Mouse (Mus musculus): ENCODE measurements around the gene Scp2. TPM values are rescaled to one million over a fixed set of nuclear protein-coding genes. Genes with fewer than 3 reads are reported as not detected.

Gene Scp2
- total and polyA plus RNA-seq, 2 experiments, result 1,138 to 3,000 TPM

DNA sequence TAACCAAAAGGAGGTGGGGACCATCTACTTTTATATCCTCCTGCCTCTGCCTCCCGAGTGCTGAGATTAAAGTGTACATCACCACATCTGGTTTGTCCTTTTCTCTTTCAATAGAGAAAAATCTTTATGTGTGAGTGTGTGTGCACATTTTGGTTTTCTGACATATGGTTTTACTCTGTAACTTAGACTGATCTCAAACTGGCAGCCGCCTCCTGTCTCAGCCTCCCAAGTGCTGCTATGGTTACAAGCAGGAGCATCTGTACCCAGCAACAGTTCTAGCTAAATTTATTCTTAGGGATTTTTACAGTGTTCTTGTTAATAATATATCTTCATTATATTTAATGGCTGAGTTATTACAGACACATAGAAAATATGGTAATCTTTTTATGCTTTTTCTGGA is 87.6 kb downstream of the Scp2 start:
- TF ChIP-seq POLR2A (IDR thresholded peaks at IDR 0.05; ENCODE audit: extremely low read depth, insufficient read depth, low read length), result no peak
- TF ChIP-seq CTCF (IDR thresholded peaks at IDR 0.05; ENCODE audit: low read depth, low read length), result no peak
- H3K79me2 ChIP-seq (ENCODE audit: control insufficient read depth, insufficient read depth, low read length), result no peaks in the 10 kb centered on the region
- H3K27ac ChIP-seq (replicated peaks; ENCODE audit: insufficient read depth, low read depth, low read length), result peak overlapping the region; percentile 25; the same call in 1 of the 2 replicates
- 63% methylated on average over 2 of the region's 2 CpGs for WGBS
- no peak for DNase-seq (ENCODE audit: extremely low read depth, low read depth, low spot score)
- H3K4me3 ChIP-seq (ENCODE audit: insufficient read depth, low read depth, low read length), result no peak overlapping the region
- H3K36me3 ChIP-seq (ENCODE audit: control insufficient read depth, insufficient read depth, low read length), result peaks cover 86% of the 10 kb centered on the region
- H3K4me1 ChIP-seq (ENCODE audit: control insufficient read depth, insufficient read depth, low read length), result peaks cover 21% of the 10 kb centered on the region
- no peak overlapping the region for H3K9ac ChIP-seq (ENCODE audit: low read depth, low read length)
- H3K27me3 ChIP-seq (ENCODE audit: control insufficient read depth, insufficient read depth, low read length), result no peaks in the 10 kb centered on the region

DNA sequence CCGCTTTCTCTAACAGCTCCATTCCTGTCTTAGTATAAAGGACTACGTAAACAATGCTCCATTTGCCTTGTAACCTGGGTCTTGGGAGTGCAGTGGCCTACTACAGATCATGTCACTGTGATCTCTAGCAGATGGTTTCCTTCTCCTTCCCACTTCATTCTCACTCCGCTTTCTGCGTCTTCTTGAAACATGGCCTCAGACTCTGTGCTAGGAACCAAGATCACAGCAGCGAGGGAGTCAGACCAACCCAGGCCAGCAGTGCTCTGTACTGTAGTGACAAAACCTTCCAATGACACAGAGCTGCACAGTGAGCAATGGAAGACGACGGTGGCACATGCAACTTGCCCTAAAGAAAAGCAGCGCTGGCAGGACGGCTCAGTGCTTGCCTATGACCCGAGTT is 88.9 kb downstream of the Scp2 start:
- peak overlapping the region; percentile 8 for H3K27ac ChIP-seq (replicated peaks; ENCODE audit: insufficient read depth, low read depth, low read length)
- no peaks in the 10 kb centered on the region for H3K27me3 ChIP-seq (ENCODE audit: control insufficient read depth, insufficient read depth, low read length)
- H3K4me3 ChIP-seq (ENCODE audit: insufficient read depth, low read depth, low read length), result no peak overlapping the region
- peak overlapping the region; percentile 2; the same call in 1 of the 2 replicates for H3K9ac ChIP-seq (ENCODE audit: low read depth, low read length)
- peaks cover 19% of the 10 kb centered on the region for H3K4me1 ChIP-seq (ENCODE audit: control insufficient read depth, insufficient read depth, low read length)
- H3K36me3 ChIP-seq (ENCODE audit: control insufficient read depth, insufficient read depth, low read length), result peaks cover 88% of the 10 kb centered on the region
- H3K79me2 ChIP-seq (ENCODE audit: control insufficient read depth, insufficient read depth, low read length), result no peaks in the 10 kb centered on the region
- 83% methylated on average over 10 of the region's 10 CpGs for WGBS
- TF ChIP-seq POLR2A (IDR thresholded peaks at IDR 0.05; ENCODE audit: extremely low read depth, insufficient read depth, low read length), result no peak
- no peak for TF ChIP-seq CTCF (IDR thresholded peaks at IDR 0.05; ENCODE audit: low read depth, low read length)
- no peak for DNase-seq (ENCODE audit: extremely low read depth, low read depth, low spot score)

DNA sequence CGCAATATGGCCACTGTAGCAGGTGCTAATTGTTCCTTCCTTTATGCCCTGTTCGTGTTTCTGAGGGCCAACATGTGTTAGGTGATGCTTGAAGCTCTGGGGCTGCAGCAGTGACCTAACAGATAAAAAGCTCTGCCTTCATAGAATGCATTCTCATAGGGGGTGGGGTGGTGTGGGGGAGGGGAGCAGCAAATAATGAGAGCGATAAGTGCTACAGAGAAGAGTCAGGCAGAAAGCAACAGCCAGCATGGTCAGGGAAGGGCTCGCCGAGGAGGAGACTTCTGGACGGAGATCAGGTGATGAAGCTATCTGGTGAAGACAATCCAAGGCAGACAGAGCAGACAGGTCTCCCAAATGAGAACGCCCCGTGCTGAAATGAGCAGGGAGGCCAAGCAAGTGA is 92.1 kb downstream of the Scp2 start:
- H3K79me2 ChIP-seq (ENCODE audit: control insufficient read depth, insufficient read depth, low read length), result no peaks in the 10 kb centered on the region
- no peak overlapping the region for H3K9ac ChIP-seq (ENCODE audit: low read depth, low read length)
- peaks cover 13% of the 10 kb centered on the region for H3K4me1 ChIP-seq (ENCODE audit: control insufficient read depth, insufficient read depth, low read length)
- WGBS, result 46% methylated on average over 8 of the region's 8 CpGs
- H3K27ac ChIP-seq (replicated peaks; ENCODE audit: insufficient read depth, low read depth, low read length), result peak overlapping the region; percentile 35
- TF ChIP-seq CTCF (IDR thresholded peaks at IDR 0.05; ENCODE audit: low read depth, low read length) (no peak), POLR2A (IDR thresholded peaks at IDR 0.05; ENCODE audit: extremely low read depth, insufficient read depth, low read length) (no peak)
- peaks cover 91% of the 10 kb centered on the region for H3K36me3 ChIP-seq (ENCODE audit: control insufficient read depth, insufficient read depth, low read length)
- no peaks in the 10 kb centered on the region for H3K27me3 ChIP-seq (ENCODE audit: control insufficient read depth, insufficient read depth, low read length)
- peak; percentile 27 for DNase-seq (ENCODE audit: extremely low read depth, low read depth, low spot score)
- no peak overlapping the region for H3K4me3 ChIP-seq (ENCODE audit: insufficient read depth, low read depth, low read length)

DNA sequence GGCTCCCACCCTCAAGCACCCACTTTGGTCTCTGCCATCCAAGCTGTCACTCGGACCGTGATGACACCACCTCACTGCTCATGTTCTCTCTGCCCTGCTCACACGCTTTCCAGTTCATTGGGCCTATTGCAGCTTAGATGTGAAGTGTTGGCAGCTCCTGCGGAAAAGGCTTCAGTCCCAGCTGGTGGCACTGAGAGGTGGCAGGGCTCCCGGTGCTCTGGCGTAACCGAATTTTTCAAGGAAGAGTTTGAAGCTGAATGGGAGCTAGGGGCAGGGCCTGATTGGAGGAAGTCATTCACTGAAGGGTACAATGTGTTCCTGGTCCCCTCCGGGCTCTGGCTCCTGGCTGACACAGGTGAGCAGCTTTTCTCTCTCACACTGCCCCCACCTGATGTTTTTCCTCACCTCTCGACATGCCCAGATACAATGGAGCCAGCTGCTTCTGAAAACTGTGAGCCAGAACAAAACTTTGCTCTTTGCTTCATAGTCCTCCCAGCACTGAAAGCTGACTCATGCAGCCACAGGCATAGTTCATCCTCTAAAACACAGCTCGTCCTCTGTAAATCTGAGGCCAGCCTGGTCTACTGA is 93.0 kb downstream of the Scp2 start:
- no peaks in the 10 kb centered on the region for H3K27me3 ChIP-seq (ENCODE audit: control insufficient read depth, insufficient read depth, low read length)
- H3K36me3 ChIP-seq (ENCODE audit: control insufficient read depth, insufficient read depth, low read length), result peaks cover 94% of the 10 kb centered on the region
- H3K27ac ChIP-seq (replicated peaks; ENCODE audit: insufficient read depth, low read depth, low read length), result peak overlapping the region; percentile 32
- H3K4me3 ChIP-seq (ENCODE audit: insufficient read depth, low read depth, low read length), result no peak overlapping the region
- peaks cover 13% of the 10 kb centered on the region for H3K4me1 ChIP-seq (ENCODE audit: control insufficient read depth, insufficient read depth, low read length)
- 27% methylated on average over 10 of the region's 10 CpGs for WGBS
- TF ChIP-seq POLR2A (IDR thresholded peaks at IDR 0.05; ENCODE audit: extremely low read depth, insufficient read depth, low read length), result no peak
- 0 out of 2 replicates have a peak, but pooled peaks have one; percentile 3 for TF ChIP-seq CTCF (IDR thresholded peaks at IDR 0.05; ENCODE audit: low read depth, low read length)
- peak; percentile 79 for DNase-seq (ENCODE audit: extremely low read depth, low read depth, low spot score)
- no peaks in the 10 kb centered on the region for H3K79me2 ChIP-seq (ENCODE audit: control insufficient read depth, insufficient read depth, low read length)
- no peak overlapping the region for H3K9ac ChIP-seq (ENCODE audit: low read depth, low read length)

DNA sequence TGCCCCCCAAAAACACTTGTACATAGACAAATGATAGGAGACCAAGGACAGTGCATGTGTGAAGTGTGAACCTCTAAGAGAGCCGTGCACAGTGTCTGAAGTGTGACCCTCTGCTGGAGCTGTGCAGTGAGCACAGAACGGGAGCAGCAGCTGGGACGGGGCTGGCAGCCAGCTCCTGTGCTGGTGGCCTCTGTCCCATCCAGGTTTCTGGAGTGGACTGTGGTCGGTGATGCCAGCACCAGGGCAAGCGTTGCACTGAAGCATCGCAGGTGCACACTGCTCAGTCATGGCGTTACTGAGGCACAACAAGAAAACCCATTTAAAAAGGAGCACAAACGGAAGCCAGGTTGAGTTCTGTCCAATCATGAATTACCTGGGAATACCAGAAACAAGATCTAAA is 98.7 kb downstream of the Scp2 start:
- WGBS, result 35% methylated on average over 8 of the region's 8 CpGs
- no peak overlapping the region for H3K4me3 ChIP-seq (ENCODE audit: insufficient read depth, low read depth, low read length)
- peak; percentile 63 for DNase-seq (ENCODE audit: extremely low read depth, low read depth, low spot score)
- no peaks in the 10 kb centered on the region for H3K4me1 ChIP-seq (ENCODE audit: control insufficient read depth, insufficient read depth, low read length)
- no peaks in the 10 kb centered on the region for H3K27me3 ChIP-seq (ENCODE audit: control insufficient read depth, insufficient read depth, low read length)
- no peak overlapping the region for H3K9ac ChIP-seq (ENCODE audit: low read depth, low read length)
- peaks cover 79% of the 10 kb centered on the region for H3K36me3 ChIP-seq (ENCODE audit: control insufficient read depth, insufficient read depth, low read length)
- TF ChIP-seq POLR2A (IDR thresholded peaks at IDR 0.05; ENCODE audit: extremely low read depth, insufficient read depth, low read length) (no peak), CTCF (IDR thresholded peaks at IDR 0.05; ENCODE audit: low read depth, low read length) (no peak)
- no peak overlapping the region for H3K27ac ChIP-seq (replicated peaks; ENCODE audit: insufficient read depth, low read depth, low read length)
- no peaks in the 10 kb centered on the region for H3K79me2 ChIP-seq (ENCODE audit: control insufficient read depth, insufficient read depth, low read length)
